Mouse (Mus musculus): ENCODE results near the gene Creb5.

Gene Creb5

GRCm38 (mm10) chr6:53490917-53491316, 203.8 kb downstream of the Creb5 start:
- DNase-seq (ENCODE audit: low spot score in 2 of 2), result no peak

- DNase-seq (ENCODE audit: low spot score in 2 of 2), result no peak
Observed at GRCm38 (mm10) chr6:53491331-53491730, 204.3 kb downstream of the Creb5 start.

- no peak for DNase-seq (ENCODE audit: low spot score in 2 of 2)
Observed at GRCm38 (mm10) chr6:53493864-53494263, 206.8 kb downstream of the Creb5 start.

- DNase-seq (ENCODE audit: low spot score in 2 of 2), result no peak
Observed at GRCm38 (mm10) chr6:53495667-53496066, 208.6 kb downstream of the Creb5 start.

- peak; percentile 57 to 70 for DNase-seq (ENCODE audit: low spot score in 2 of 2)
Observed at GRCm38 (mm10) chr6:53496325-53496753, 209.3 kb downstream of the Creb5 start.

- no peak for DNase-seq (ENCODE audit: low spot score in 2 of 2)
Observed at GRCm38 (mm10) chr6:53497904-53498536, 210.9 kb downstream of the Creb5 start.

- no peak for DNase-seq (ENCODE audit: low spot score in 2 of 2)
Observed at GRCm38 (mm10) chr6:53499621-53500295, 212.7 kb downstream of the Creb5 start.

GRCm38 (mm10) chr6:53501236-53501635, 214.2 kb downstream of the Creb5 start:
- no peak for DNase-seq (ENCODE audit: low spot score in 2 of 2)

- DNase-seq (ENCODE audit: low spot score in 2 of 2), result peak; percentile 25 to 64
Observed at GRCm38 (mm10) chr6:53506947-53507564, 220.0 kb downstream of the Creb5 start.

GRCm38 (mm10) chr6:53508847-53509494, 221.9 kb downstream of the Creb5 start:
- no peak for DNase-seq (ENCODE audit: low spot score in 2 of 2)

- DNase-seq (ENCODE audit: low spot score in 2 of 2), result no peak
Observed at GRCm38 (mm10) chr6:53510005-53510404, 222.9 kb downstream of the Creb5 start.

GRCm38 (mm10) chr6:53512226-53512625, 225.2 kb downstream of the Creb5 start:
- DNase-seq (ENCODE audit: low spot score in 2 of 2), result no peak

- no peak for DNase-seq (ENCODE audit: low spot score in 2 of 2)
Observed at GRCm38 (mm10) chr6:53513380-53513779, 226.3 kb downstream of the Creb5 start.

- no peak for DNase-seq (ENCODE audit: low spot score in 2 of 2)
Observed at GRCm38 (mm10) chr6:53514862-53515261, 227.8 kb downstream of the Creb5 start.

GRCm38 (mm10) chr6:53515611-53516010, 228.5 kb downstream of the Creb5 start:
- peak in 1 of 2 experiments; percentile 21 for DNase-seq (ENCODE audit: low spot score in 2 of 2)

- DNase-seq (ENCODE audit: low spot score in 2 of 2), result peak; percentile 50 to 66
Observed at GRCm38 (mm10) chr6:53517371-53517945, 230.4 kb downstream of the Creb5 start.

GRCm38 (mm10) chr6:53523743-53524497, 236.8 kb downstream of the Creb5 start:
- DNase-seq (ENCODE audit: low spot score in 2 of 2), result peak in 1 of 2 experiments; percentile 26

- DNase-seq (ENCODE audit: low spot score in 2 of 2), result no peak
Observed at GRCm38 (mm10) chr6:53526460-53526859, 239.4 kb downstream of the Creb5 start.

- DNase-seq (ENCODE audit: low spot score in 2 of 2), result no peak
Observed at GRCm38 (mm10) chr6:53530742-53531141, 243.7 kb downstream of the Creb5 start.

- DNase-seq (ENCODE audit: low spot score in 2 of 2), result peak; percentile 39 to 46
Observed at GRCm38 (mm10) chr6:53531461-53531860, 244.4 kb downstream of the Creb5 start.

- DNase-seq (ENCODE audit: low spot score in 2 of 2), result peak in 1 of 2 experiments; percentile 24
Observed at GRCm38 (mm10) chr6:53537530-53537929, 250.5 kb downstream of the Creb5 start.
